Comparison of ENCODE assay signal across 25 mouse cellular contexts in genomic region chr8:11475397-11475796, GRCm38 (mm10). TPM values are rescaled to one million over a fixed set of nuclear protein-coding genes. Genes with fewer than 3 reads are reported as not detected.
A peak's percentile ranks its signal among the peaks of the same experiment; 100 is the strongest.
DNase-seq lines count a peak whose midpoint lies in the region; ATAC-seq and TF ChIP-seq lines count a peak whose summit lies in the region.
"Had no signal": no experiment of that assay in that cellular context is flagged by ENCODE, and none has a peak within 500 bp of the region (broad histone marks: within the 10 kb centered on the region; RNA-seq: fewer than 3 reads in every experiment).

No protein-coding gene starts in this region.

- no peak for DNase-seq in heart, embryonic 10.5 days (ENCODE audit: low spot score)
- no peak for DNase-seq in heart, postnatal 4 days
- DNase-seq in heart, adult 8-10 months (ENCODE audit: low spot score) = no peak
- DNase-seq in kidney, postnatal 0 days (ENCODE audit: low spot score) = no peak
- DNase-seq in kidney, postnatal 14 days = no peak
- no peak for DNase-seq in forebrain, postnatal 0 days
- DNase-seq: adrenal gland, postnatal 10 days; cerebellum, adult 11 months; cerebellum, adult 9-10 months; cerebellum, postnatal 36 days; gastrocnemius, postnatal 14 days; kidney, postnatal 36 days; liver, embryonic 13.5 days; lung, postnatal 10 days; midbrain, embryonic 14.5 days; retina, postnatal 1 day; right cerebral cortex, postnatal 14 days; thymus, postnatal 4 days had no signal

- no peak for TF ChIP-seq CTCF in kidney, postnatal 0 days (IDR thresholded peaks at IDR 0.05; ENCODE audit: low read depth)
- no peak for TF ChIP-seq CTCF in bone marrow, adult 2 months (IDR thresholded peaks at IDR 0.05; ENCODE audit: control insufficient read depth, insufficient read depth, low read length)
- no peak for TF ChIP-seq CTCF in forebrain, postnatal 0 days (IDR thresholded peaks at IDR 0.05; ENCODE audit: low read depth)

- no peak for ATAC-seq in heart, embryonic 15.5 days (replicated peaks; ENCODE audit: insufficient number of reproducible peaks, insufficient read depth, low FRiP score, low read depth)
- ATAC-seq in kidney, postnatal 0 days (replicated peaks; ENCODE audit: low FRiP score, low read depth) = no peak
- ATAC-seq in forebrain, postnatal 0 days = no peak
- ATAC-seq: forebrain, embryonic 13.5 days; intestine, embryonic 16.5 days; Patski had no signal

- peak overlapping the region; percentile 32; the same call in 1 of the 2 replicates for H3K9ac ChIP-seq in heart, embryonic 15.5 days
- H3K9ac ChIP-seq in kidney, postnatal 0 days (ENCODE audit: low read depth, low read length) = peak overlapping the region; percentile 37
- no peak overlapping the region for H3K9ac ChIP-seq in forebrain, postnatal 0 days
- H3K9ac ChIP-seq: forebrain, embryonic 13.5 days; hindbrain, embryonic 13.5 days; liver, embryonic 13.5 days had no signal

- H3K27ac ChIP-seq in heart, embryonic 10.5 days = peak overlapping the region; percentile 88
- peak overlapping the region; percentile 93 for H3K27ac ChIP-seq in heart, embryonic 15.5 days
- H3K27ac ChIP-seq in kidney, postnatal 0 days = no peak overlapping the region
- peak overlapping the region; percentile 62 for H3K27ac ChIP-seq in bone marrow, adult 2 months (ENCODE audit: control insufficient read depth, insufficient read depth, low read depth, low read length, poor library complexity)
- H3K27ac ChIP-seq in forebrain, postnatal 0 days (ENCODE audit: low read depth, low read length) = no peak overlapping the region
- H3K27ac ChIP-seq: forebrain, embryonic 13.5 days; hindbrain, embryonic 13.5 days; liver, embryonic 13.5 days had no signal

- peak overlapping the region; percentile 71 for H3K4me3 ChIP-seq in heart, embryonic 10.5 days
- peak overlapping the region; percentile 72 for H3K4me3 ChIP-seq in heart, embryonic 15.5 days
- H3K4me3 ChIP-seq in kidney, postnatal 0 days (replicated peaks; ENCODE audit: low read depth, low read length) = no peak overlapping the region; the same call in 1 of the 2 replicates
- no peak overlapping the region for H3K4me3 ChIP-seq in bone marrow, adult 2 months (replicated peaks; ENCODE audit: control insufficient read depth, low read depth, low read length)
- H3K4me3 ChIP-seq in forebrain, postnatal 0 days (ENCODE audit: low read depth, low read length) = no peak overlapping the region
- H3K4me3 ChIP-seq: forebrain, embryonic 13.5 days; hindbrain, embryonic 13.5 days; liver, embryonic 13.5 days had no signal

- no peak for TF ChIP-seq POLR2A in bone marrow, adult 2 months (IDR thresholded peaks at IDR 0.05; ENCODE audit: borderline replicate concordance, control insufficient read depth, low read depth, low read length)

- peak overlapping the region; percentile 92 for H3K4me2 ChIP-seq in heart, embryonic 15.5 days
- peak overlapping the region; percentile 94 for H3K4me2 ChIP-seq in kidney, postnatal 0 days (ENCODE audit: low read length)
- no peak overlapping the region for H3K4me2 ChIP-seq in forebrain, postnatal 0 days (ENCODE audit: low read depth)
- H3K4me2 ChIP-seq: forebrain, embryonic 13.5 days; hindbrain, embryonic 13.5 days had no signal

- no peaks in the 10 kb centered on the region for H3K36me3 ChIP-seq in heart, embryonic 10.5 days
- H3K36me3 ChIP-seq in heart, embryonic 15.5 days = no peaks in the 10 kb centered on the region
- H3K36me3 ChIP-seq in kidney, postnatal 0 days (ENCODE audit: insufficient read depth, low read length) = no peaks in the 10 kb centered on the region
- H3K36me3 ChIP-seq in forebrain, postnatal 0 days (ENCODE audit: insufficient read depth) = no peaks in the 10 kb centered on the region
- H3K36me3 ChIP-seq: hindbrain, embryonic 13.5 days; liver, embryonic 13.5 days had no signal

- WGBS in heart, embryonic 10.5 days = 4% methylated on average over 9 of the region's 10 CpGs
- 13% methylated on average over 9 of the region's 10 CpGs for WGBS in heart, embryonic 15.5 days
- WGBS in kidney, postnatal 0 days = 21% methylated on average over 10 of the region's 10 CpGs
- 63% methylated on average over 9 of the region's 10 CpGs for WGBS in bone marrow, adult 2 months
- 13% methylated on average over 9 of the region's 10 CpGs for WGBS in forebrain, postnatal 0 days

- no peaks in the 10 kb centered on the region for H3K9me3 ChIP-seq in heart, embryonic 10.5 days
- H3K9me3 ChIP-seq in heart, embryonic 15.5 days (replicated peaks) = no peaks in the 10 kb centered on the region
- no peaks in the 10 kb centered on the region for H3K9me3 ChIP-seq in kidney, postnatal 0 days (replicated peaks; ENCODE audit: low read length)
- H3K9me3 ChIP-seq in forebrain, postnatal 0 days (ENCODE audit: low read length) = no peaks in the 10 kb centered on the region
- H3K9me3 ChIP-seq: forebrain, embryonic 13.5 days; hindbrain, embryonic 13.5 days; liver, embryonic 13.5 days had no signal

- peaks cover 78% of the 10 kb centered on the region for H3K4me1 ChIP-seq in heart, embryonic 10.5 days
- H3K4me1 ChIP-seq in heart, embryonic 15.5 days (replicated peaks) = peaks cover 65% of the 10 kb centered on the region
- peaks cover 35% of the 10 kb centered on the region for H3K4me1 ChIP-seq in kidney, postnatal 0 days (replicated peaks; ENCODE audit: insufficient read depth, low read length)
- peaks cover 1% of the 10 kb centered on the region; the same call in 1 of the 2 replicates for H3K4me1 ChIP-seq in bone marrow, adult 2 months (ENCODE audit: control insufficient read depth, insufficient read depth, low read length)
- H3K4me1 ChIP-seq in forebrain, postnatal 0 days (ENCODE audit: insufficient read depth) = peaks cover 8% of the 10 kb centered on the region

- H3K27me3 ChIP-seq in heart, embryonic 10.5 days (ENCODE audit: insufficient read depth, poor library complexity, severe bottlenecking) = peaks cover 60% of the 10 kb centered on the region
- H3K27me3 ChIP-seq in heart, embryonic 15.5 days = peaks cover 6% of the 10 kb centered on the region; the same call in 1 of the 2 replicates
- no peaks in the 10 kb centered on the region for H3K27me3 ChIP-seq in kidney, postnatal 0 days (ENCODE audit: insufficient read depth, low read length)
- peaks cover 48% of the 10 kb centered on the region for H3K27me3 ChIP-seq in forebrain, postnatal 0 days (ENCODE audit: insufficient read depth, low read length)
- H3K27me3 ChIP-seq: Patski had no signal

RNA-seq across cellular contexts. Expression of gene Rab20, which starts 3.1 kb away (rescaled TPM):
- 11.2 and 21.9 TPM in 2 replicates for polyA plus RNA-seq in heart, embryonic 10.5 days (2016; fragmentation: Nextera tagmentation; extraction: Ambion mirVana)
- 10 to 100 TPM; 31.3 to 33.6 TPM for total RNA-seq in heart, postnatal 4 days (2021)
- polyA plus RNA-seq in heart, embryonic 15.5 days (2015; fragmentation: Nextera tagmentation; extraction: Ambion mirVana) = 36.1 and 37.2 TPM in 2 replicates
- 10 to 100 TPM; 21.9 to 36.4 (median 28.1) TPM for total RNA-seq in heart, adult 8-10 months (2022)
- 44.3 and 48.0 TPM in 2 replicates for polyA plus RNA-seq in kidney, postnatal 0 days (2015; fragmentation: Nextera tagmentation; extraction: Ambion mirVana)
- 3.3 and 6.2 TPM in 2 replicates for polyA plus RNA-seq in bone marrow, adult 2 months (2011; ENCODE audit: insufficient read depth, insufficient read length, low replicate concordance, missing spikeins)
- total RNA-seq in forebrain, postnatal 0 days (2014; rRNA removed) = 0.95 and 1.2 TPM in 2 replicates
- polyA plus RNA-seq in forebrain, postnatal 0 days (2015; fragmentation: Nextera tagmentation; extraction: Ambion mirVana) = 1.6 and 2.7 TPM in 2 replicates
- polyA plus RNA-seq: neural tube, embryonic 14.5 days had no signal

RNA-seq across cellular contexts. Expression of gene Naxd, which starts 21.9 kb away (rescaled TPM):
- polyA plus RNA-seq in heart, embryonic 10.5 days (2016; fragmentation: Nextera tagmentation; extraction: Ambion mirVana) = 86.1 and 92.1 TPM in 2 replicates
- 10 to 100 TPM; 37.1 to 39.1 TPM for total RNA-seq in heart, postnatal 4 days (2021)
- 70.0 and 94.5 TPM in 2 replicates for polyA plus RNA-seq in heart, embryonic 15.5 days (2015; fragmentation: Nextera tagmentation; extraction: Ambion mirVana)
- 10 to 100 TPM; 30.7 to 35.3 (median 32.1) TPM for total RNA-seq in heart, adult 8-10 months (2022)
- polyA plus RNA-seq in kidney, postnatal 0 days (2015; fragmentation: Nextera tagmentation; extraction: Ambion mirVana) = 111 and 115 TPM in 2 replicates
- polyA plus RNA-seq in bone marrow, adult 2 months (2011; ENCODE audit: insufficient read depth, insufficient read length, low replicate concordance, missing spikeins) = 32.5 and 74.0 TPM in 2 replicates
- 89.1 and 111 TPM in 2 replicates for total RNA-seq in forebrain, postnatal 0 days (2014; rRNA removed)
- polyA plus RNA-seq in forebrain, postnatal 0 days (2015; fragmentation: Nextera tagmentation; extraction: Ambion mirVana) = 130 and 134 TPM in 2 replicates

Comparison
In these comparisons a context has a peak if more than half of its experiments do, and no peak if none do; other contexts are left out.
1. H3K27ac ChIP-seq: peak in heart, embryonic 10.5 days (single experiment), heart, embryonic 15.5 days (single experiment) and bone marrow, adult 2 months (single experiment); none in kidney, postnatal 0 days (single experiment) and forebrain, postnatal 0 days (single experiment).
2. H3K4me3 ChIP-seq: peak in heart, embryonic 10.5 days (single experiment) and heart, embryonic 15.5 days (single experiment); none in kidney, postnatal 0 days (single experiment), bone marrow, adult 2 months (single experiment) and forebrain, postnatal 0 days (single experiment).